8 mouse cellular contexts compared by ENCODE assay signal in genomic region chr11:103103621-103104020, GRCm38 (mm10). TPM values are rescaled to one million over a fixed set of nuclear protein-coding genes. Genes with fewer than 3 reads are reported as not detected.
DNase-seq lines count a peak whose midpoint lies in the region; ATAC-seq lines count a peak whose summit lies in the region.

No protein-coding gene starts in this region.

- 0 out of 2 replicates have a peak, but pooled peaks cover 7% of the 10 kb centered on the region for H3K4me1 ChIP-seq in limb, embryonic 11.5 days (ENCODE audit: control insufficient read depth, insufficient read depth, low read length)
- 0 out of 2 replicates have a peak, but pooled peaks cover 2% of the 10 kb centered on the region for H3K4me1 ChIP-seq in stomach, embryonic 14.5 days (ENCODE audit: control insufficient read depth, insufficient read depth, low read length)

- no peaks in the 10 kb centered on the region for H3K9me3 ChIP-seq in limb, embryonic 11.5 days (ENCODE audit: control insufficient read depth, low read length)
- no peaks in the 10 kb centered on the region for H3K9me3 ChIP-seq in stomach, embryonic 14.5 days (ENCODE audit: control insufficient read depth, low read depth, low read length)

- H3K27me3 ChIP-seq in limb, embryonic 11.5 days (ENCODE audit: control insufficient read depth, insufficient read depth, low read length), result peaks cover 29% of the 10 kb centered on the region
- peaks cover 5% of the 10 kb centered on the region; the same call in 1 of the 2 replicates for H3K27me3 ChIP-seq in stomach, embryonic 14.5 days (ENCODE audit: control insufficient read depth, insufficient read depth, low read length)

- ATAC-seq in cerebellum, adult (ENCODE audit: insufficient number of reproducible peaks, low FRiP score, low TSS enrichment), result no peak
- no peak for ATAC-seq in limb, embryonic 11.5 days (ENCODE audit: insufficient number of reproducible peaks, low FRiP score, low TSS enrichment, low read depth)
- ATAC-seq in stomach, embryonic 14.5 days (ENCODE audit: insufficient number of reproducible peaks, insufficient read depth, low FRiP score, low read depth), result no peak

- H3K4me2 ChIP-seq in limb, embryonic 11.5 days (ENCODE audit: low read depth, severe bottlenecking), result peak overlapping the region; percentile 84
- peak overlapping the region; percentile 91 for H3K4me2 ChIP-seq in stomach, embryonic 14.5 days (replicated peaks; ENCODE audit: low read depth, low read length)

- H3K4me3 ChIP-seq in limb, embryonic 11.5 days (ENCODE audit: low read depth, low read length), result peak overlapping the region; percentile 30; the same call in 1 of the 2 replicates
- peak overlapping the region; percentile 55 for H3K4me3 ChIP-seq in stomach, embryonic 14.5 days (ENCODE audit: low read depth, low read length)

- H3K9ac ChIP-seq in limb, embryonic 11.5 days (ENCODE audit: low read length), result no peak overlapping the region
- H3K9ac ChIP-seq in stomach, embryonic 14.5 days (replicated peaks; ENCODE audit: low read depth, low read length), result no peak overlapping the region

- WGBS in limb, embryonic 11.5 days, result 56% methylated on average over 8 of the region's 8 CpGs
- WGBS in stomach, embryonic 14.5 days, result 44% methylated on average over 8 of the region's 8 CpGs

- H3K36me3 ChIP-seq in limb, embryonic 11.5 days (ENCODE audit: control insufficient read depth, insufficient read depth, low read length), result no peaks in the 10 kb centered on the region
- no peaks in the 10 kb centered on the region for H3K36me3 ChIP-seq in stomach, embryonic 14.5 days (ENCODE audit: control insufficient read depth, insufficient read depth, low read length)

- DNase-seq in cerebellum, adult 18-20 months, result peak; percentile 13 to 36
- peak; percentile 12 for DNase-seq in urinary bladder, postnatal 25 days (ENCODE audit: low spot score)
- DNase-seq in urinary bladder, postnatal 14 days (ENCODE audit: low spot score), result no peak
- no peak for DNase-seq in limb, embryonic 11.5 days (ENCODE audit: low spot score)
- no peak for DNase-seq in layer of hippocampus, postnatal 25 days (ENCODE audit: extremely low spot score in 1 of 2, low spot score in 1 of 2)
- DNase-seq in embryo, embryonic 9.5 days (ENCODE audit: extremely low spot score), result no peak

- H3K27ac ChIP-seq in limb, embryonic 11.5 days (replicated peaks; ENCODE audit: low read depth, low read length), result no peak overlapping the region
- H3K27ac ChIP-seq in stomach, embryonic 14.5 days (ENCODE audit: low read length), result no peak overlapping the region

RNA-seq across cellular contexts. Expression of gene Acbd4, which starts 2.1 kb away (rescaled TPM):
- 4.8 and 5.2 TPM in 2 replicates for polyA plus RNA-seq in limb, embryonic 11.5 days (2014; fragmentation: Nextera tagmentation; extraction: Ambion mirVana)
- polyA plus RNA-seq in stomach, embryonic 14.5 days (2014; fragmentation: Nextera tagmentation; extraction: Ambion mirVana), result 17.7 and 20.4 TPM in 2 replicates
- 10 to 100 TPM; 79.5 to 90.4 TPM for total RNA-seq in layer of hippocampus, postnatal 25 days (2021)

RNA-seq across cellular contexts. Expression of gene Plcd3, which starts 2.2 kb away (rescaled TPM):
- 1.2 and 1.8 TPM in 2 replicates for polyA plus RNA-seq in limb, embryonic 11.5 days (2014; fragmentation: Nextera tagmentation; extraction: Ambion mirVana)
- 2.5 TPM in 2 replicates for polyA plus RNA-seq in stomach, embryonic 14.5 days (2014; fragmentation: Nextera tagmentation; extraction: Ambion mirVana)
- total RNA-seq in layer of hippocampus, postnatal 25 days (2021), result 10 to 100 TPM in 1 of 2 experiments, 1 to 10 TPM in 1; 9.1 to 10.2 TPM

RNA-seq across cellular contexts. Expression of gene Hexim1, which starts 12.4 kb away (rescaled TPM):
- 5.2 and 5.6 TPM in 2 replicates for polyA plus RNA-seq in limb, embryonic 11.5 days (2014; fragmentation: Nextera tagmentation; extraction: Ambion mirVana)
- 7.6 and 7.7 TPM in 2 replicates for polyA plus RNA-seq in stomach, embryonic 14.5 days (2014; fragmentation: Nextera tagmentation; extraction: Ambion mirVana)
- 10 to 100 TPM; 52.3 to 53.3 TPM for total RNA-seq in layer of hippocampus, postnatal 25 days (2021)

RNA-seq across cellular contexts. Expression of gene Hexim2, which starts 28.6 kb away (rescaled TPM):
- polyA plus RNA-seq in limb, embryonic 11.5 days (2014; fragmentation: Nextera tagmentation; extraction: Ambion mirVana), result 8.3 and 9.5 TPM in 2 replicates
- 7.3 and 9.1 TPM in 2 replicates for polyA plus RNA-seq in stomach, embryonic 14.5 days (2014; fragmentation: Nextera tagmentation; extraction: Ambion mirVana)
- 10 to 100 TPM; 13.2 to 14.7 TPM for total RNA-seq in layer of hippocampus, postnatal 25 days (2021)

Comparison
In these comparisons a context has a peak if more than half of its experiments do, and no peak if none do; other contexts are left out.
1. DNase-seq: peak in cerebellum, adult 18-20 months (2 of 2) and urinary bladder, postnatal 25 days (single experiment); none in urinary bladder, postnatal 14 days (single experiment), limb, embryonic 11.5 days (single experiment), layer of hippocampus, postnatal 25 days (0 of 2) and embryo, embryonic 9.5 days (single experiment).